In the genomic region with DNA sequence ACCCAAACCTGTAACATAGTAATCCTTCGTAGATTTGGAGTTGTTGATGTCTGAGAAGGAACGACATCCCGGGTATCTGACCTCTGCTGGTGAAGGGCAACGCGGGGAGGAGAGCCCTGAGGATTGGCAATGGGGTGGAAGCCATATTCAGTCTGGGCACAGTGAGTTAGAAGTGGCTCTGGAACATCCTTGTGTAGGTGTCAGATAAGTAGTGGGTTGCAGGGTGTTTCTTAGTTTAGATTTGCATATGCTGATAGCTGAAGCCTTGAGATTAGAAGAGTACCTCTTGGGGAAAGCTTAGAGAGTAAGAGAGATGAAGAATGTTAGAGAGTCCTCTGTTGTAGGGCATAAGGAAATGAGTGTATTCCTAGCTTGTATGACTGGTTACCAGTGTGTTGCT, we compare ENCODE assay signal across 20 mouse cellular contexts. TPM values are rescaled to one million over a fixed set of nuclear protein-coding genes. Genes with fewer than 3 reads are reported as not detected.
DNase-seq lines count a peak whose midpoint lies in the region; ATAC-seq and TF ChIP-seq lines count a peak whose summit lies in the region.
"Had no signal": no experiment of that assay in that cellular context is flagged by ENCODE, and none has a peak within 500 bp of the region (broad histone marks: within the 10 kb centered on the region; RNA-seq: fewer than 3 reads in every experiment).

No protein-coding gene starts in this region.

- no peak overlapping the region for H3K9ac ChIP-seq in CH12.LX (ENCODE audit: insufficient read depth, low read depth)
- H3K9ac ChIP-seq in liver, embryonic 14.5 days (replicated peaks): no peak overlapping the region; the same call in 1 of the 2 replicates
- H3K9ac ChIP-seq: hindbrain, embryonic 15.5 days; limb, embryonic 13.5 days; midbrain, embryonic 15.5 days had no signal

- 49% methylated on average over 5 of the region's 5 CpGs for WGBS in liver, embryonic 14.5 days (ENCODE audit: insufficient replicate concordance)

- H3K36me3 ChIP-seq in CH12.LX (replicated peaks in 1 of 2; ENCODE audit: control insufficient read depth in 1 of 2, insufficient read depth in 1 of 2, low read length in 1 of 2): peaks cover 31 to 79% of the 10 kb centered on the region in 2 experiments
- peaks cover 36% of the 10 kb centered on the region for H3K36me3 ChIP-seq in liver, embryonic 14.5 days (replicated peaks; ENCODE audit: control insufficient read depth, insufficient read depth, low read depth)

- ATAC-seq in erythroblast, adult 5-6 weeks (replicated peaks; ENCODE audit: low FRiP score, poor library complexity, severe bottlenecking): peak; percentile 84
- ATAC-seq in liver, embryonic 14.5 days (ENCODE audit: insufficient read depth): peak; percentile 86
- ATAC-seq in CD4-positive, CD25-positive, alpha-beta regulatory T cell, adult 4 months: no peak
- ATAC-seq: forebrain, embryonic 16.5 days; midbrain, embryonic 15.5 days had no signal

- no peak for TF ChIP-seq RAD21 in CH12.LX (IDR thresholded peaks at IDR 0.05; ENCODE audit: low read depth, low read length)

- no peak for TF ChIP-seq EP300 in CH12.LX (IDR thresholded peaks at IDR 0.05; ENCODE audit: low read length)
- TF ChIP-seq EP300 in liver, embryonic 14.5 days (IDR thresholded peaks at IDR 0.05; ENCODE audit: low read depth): peak; percentile 87

- in situ Hi-C loops in CH12.LX (cut with MboI; ENCODE audit: low pct_ligation_motif_present, low pct_unique_long_range_greater_than_20kb, low sequenced_read_pairs): no loop called here

- DNase-seq in CH12.LX (ENCODE audit: extremely low read depth) (peak; percentile 9), R1 (ENCODE audit: low read depth, low spot score) (peak; percentile 24)
- DNase-seq in liver, embryonic 14.5 days (ENCODE audit: low read depth in 3 of 3, low spot score in 3 of 3): peak; percentile 53 to 66 (median 65)
- no peak for DNase-seq in adrenal gland, postnatal 14 days
- DNase-seq in urinary bladder, postnatal 25 days (ENCODE audit: low spot score): no peak
- DNase-seq: adrenal gland, adult 8-10 months; cerebellum, adult 9-11 months; embryo, embryonic 11 days; heart, postnatal 14 days; kidney, adult 18-20 months; kidney, postnatal 10 days; layer of hippocampus, adult 9-11 months; thymus, postnatal 14 days had no signal

- H3K4me3 ChIP-seq in CH12.LX (replicated peaks in 1 of 3; ENCODE audit: low read depth in 2 of 3, low read length in 2 of 3, poor library complexity in 1 of 3): no peak overlapping the region
- peak overlapping the region; percentile 1 to 23; a peak in 3 of 4 replicates for H3K4me3 ChIP-seq in liver, embryonic 14.5 days (ENCODE audit: insufficient read depth in 1 of 2, low read depth in 2 of 2, low read length in 2 of 2)
- H3K4me3 ChIP-seq: hindbrain, embryonic 15.5 days; limb, embryonic 13.5 days; midbrain, embryonic 15.5 days had no signal

- H3K4me1 ChIP-seq in CH12.LX (ENCODE audit: control insufficient read depth in 1 of 2, insufficient read depth in 2 of 2): peaks cover 0 to 13% of the 10 kb centered on the region in 2 experiments; a peak in 2 of 4 replicates
- H3K4me1 ChIP-seq in liver, embryonic 14.5 days (replicated peaks; ENCODE audit: control insufficient read depth in 2 of 2, insufficient read depth in 2 of 2, low read length in 1 of 2): peaks cover 52 to 54% of the 10 kb centered on the region in 2 experiments
- H3K4me1 ChIP-seq: hindbrain, embryonic 15.5 days; limb, embryonic 13.5 days; midbrain, embryonic 15.5 days had no signal

- TF ChIP-seq POLR2A in CH12.LX (IDR thresholded peaks at IDR 0.05; ENCODE audit: low read depth, low read length): no peak

- no peaks in the 10 kb centered on the region for H3K27me3 ChIP-seq in CH12.LX (replicated peaks)
- H3K27me3 ChIP-seq in liver, embryonic 14.5 days (ENCODE audit: control insufficient read depth, insufficient read depth, low read length): no peaks in the 10 kb centered on the region
- H3K27me3 ChIP-seq: hindbrain, embryonic 15.5 days; limb, embryonic 13.5 days; midbrain, embryonic 15.5 days had no signal

- H3K79me2 ChIP-seq in CH12.LX (replicated peaks; ENCODE audit: control insufficient read depth, extremely low read depth, insufficient read depth, poor library complexity, severe bottlenecking): peaks cover 9% of the 10 kb centered on the region

- no peak overlapping the region for H3K4me2 ChIP-seq in CH12.LX (ENCODE audit: insufficient read depth, low read depth, poor library complexity, severe bottlenecking)
- peak overlapping the region; percentile 52 for H3K4me2 ChIP-seq in liver, embryonic 14.5 days (ENCODE audit: low read depth)
- H3K4me2 ChIP-seq: hindbrain, embryonic 15.5 days; limb, embryonic 13.5 days; midbrain, embryonic 15.5 days had no signal

- H3K27ac ChIP-seq in CH12.LX (ENCODE audit: insufficient read depth, low read depth): no peak overlapping the region
- peak overlapping the region; percentile 70 for H3K27ac ChIP-seq in liver, embryonic 14.5 days
- H3K27ac ChIP-seq: hindbrain, embryonic 15.5 days; limb, embryonic 13.5 days; midbrain, embryonic 15.5 days had no signal

- dilution Hi-C loops in CH12.LX (cut with MboI; ENCODE audit: extremely low pct_ligation_motif_present, extremely low pct_unique_long_range_greater_than_20kb, low sequenced_read_pairs): no loop called here

- H3K9me3 ChIP-seq in CH12.LX (replicated peaks; ENCODE audit: low read length): no peaks in the 10 kb centered on the region
- H3K9me3 ChIP-seq in liver, embryonic 14.5 days (ENCODE audit: control insufficient read depth, low read length): no peaks in the 10 kb centered on the region
- H3K9me3 ChIP-seq: G1E; hindbrain, embryonic 15.5 days; limb, embryonic 13.5 days; midbrain, embryonic 15.5 days had no signal

- TF ChIP-seq CTCF in CH12.LX (conservative IDR thresholded peaks at IDR 0.05 in 1 of 2, IDR thresholded peaks at IDR 0.05 in 1 of 2; ENCODE audit: low read depth in 2 of 2, low read length in 2 of 2): no peak
- TF ChIP-seq CTCF in liver, embryonic 14.5 days (IDR thresholded peaks at IDR 0.05; ENCODE audit: low read depth): peak; percentile 37

TF ChIP-seq in CH12.LX, 34 proteins besides CTCF, POLR2A, EP300 and RAD21:
- TF ChIP-seq KAT2A (IDR thresholded peaks at IDR 0.05; ENCODE audit: insufficient replicate concordance, low read length) (no peak), ZNF384 (IDR thresholded peaks at IDR 0.05; ENCODE audit: low read depth, low read length) (no peak), POLR2AphosphoS2 (IDR thresholded peaks at IDR 0.05; ENCODE audit: low read depth, low read length) (no peak), MAX (IDR thresholded peaks at IDR 0.05; ENCODE audit: low read length) (no peak), SIN3A (IDR thresholded peaks at IDR 0.05; ENCODE audit: low read length) (no peak), PAX5 (IDR thresholded peaks at IDR 0.05; ENCODE audit: low read length) (no peak), MEF2A (IDR thresholded peaks at IDR 0.05; ENCODE audit: borderline replicate concordance, low read depth, low read length) (no peak), NELFE (IDR thresholded peaks at IDR 0.05; ENCODE audit: low read depth, low read length) (no peak), ZMIZ1 (IDR thresholded peaks at IDR 0.05; ENCODE audit: low read depth, low read length) (no peak), MAZ (IDR thresholded peaks at IDR 0.05; ENCODE audit: low read depth, low read length) (no peak), SMC3 (IDR thresholded peaks at IDR 0.05; ENCODE audit: low read depth, low read length) (no peak), GABPA (IDR thresholded peaks at IDR 0.05; ENCODE audit: insufficient replicate concordance, low read depth, low read length) (no peak), ELF1 (IDR thresholded peaks at IDR 0.05; ENCODE audit: low read depth, low read length) (no peak), BHLHE40 (IDR thresholded peaks at IDR 0.05; ENCODE audit: low read depth, low read length) (no peak), IRF4 (IDR thresholded peaks at IDR 0.05; ENCODE audit: low read depth, low read length) (no peak), USF2 (conservative IDR thresholded peaks at IDR 0.05; ENCODE audit: low read depth, low read length) (no peak), USF1 (IDR thresholded peaks at IDR 0.05; ENCODE audit: low read depth, low read length) (no peak), NRF1 (IDR thresholded peaks at IDR 0.05; ENCODE audit: low read depth, low read length) (no peak), MYC (IDR thresholded peaks at IDR 0.05; ENCODE audit: low read depth, low read length) (no peak)

RNA-seq across cellular contexts. Expression of gene Herc4, which starts 29.3 kb away (rescaled TPM):
- 36.6 TPM in 2 replicates for total RNA-seq in CH12.LX (2012; rRNA removed)
- total RNA-seq in CH12.LX (2014; rRNA removed): 96.1 and 101 TPM in 2 replicates
- 56.2 and 68.1 TPM in 2 replicates for polyA plus RNA-seq in CH12.LX (2012; ENCODE audit: insufficient read length, low read depth)
- 88.8 and 116 TPM in 2 replicates for total RNA-seq in erythroblast, adult 5-6 weeks (2015; ENCODE audit: low replicate concordance)
- 84.1 and 89.2 TPM in 2 replicates for total RNA-seq in erythroblast, adult 5-6 weeks (2017; ENCODE audit: low replicate concordance)
- polyA plus RNA-seq in liver, embryonic 14.5 days (2012; rRNA removed): 15.3 and 21.5 TPM in 2 replicates
- 33.7 and 34.3 TPM in 2 replicates for polyA plus RNA-seq in liver, embryonic 14.5 days (2014; fragmentation: Nextera tagmentation; extraction: Ambion mirVana)
- 114 and 129 TPM in 2 replicates for total RNA-seq in adrenal gland, postnatal 14 days (2021)
- polyA plus RNA-seq in CD4-positive, CD25-positive, alpha-beta regulatory T cell, adult 4 months (2017; shearing (Covaris generic)): 100 to 1,000 TPM in 1 of 2 experiments, 10 to 100 TPM in 1; 70.4 to 105 TPM

Comparison
In these comparisons a context has a peak if more than half of its experiments do, and no peak if none do; other contexts are left out.
1. DNase-seq: peak in CH12.LX (single experiment), R1 (single experiment) and liver, embryonic 14.5 days (3 of 3); none in adrenal gland, postnatal 14 days (single experiment) and urinary bladder, postnatal 25 days (single experiment).
2. H3K4me3 ChIP-seq: peak in liver, embryonic 14.5 days (2 of 2); none in CH12.LX (0 of 3).